ENCODE assay signal across 24 mouse cellular contexts in the genomic region with DNA sequence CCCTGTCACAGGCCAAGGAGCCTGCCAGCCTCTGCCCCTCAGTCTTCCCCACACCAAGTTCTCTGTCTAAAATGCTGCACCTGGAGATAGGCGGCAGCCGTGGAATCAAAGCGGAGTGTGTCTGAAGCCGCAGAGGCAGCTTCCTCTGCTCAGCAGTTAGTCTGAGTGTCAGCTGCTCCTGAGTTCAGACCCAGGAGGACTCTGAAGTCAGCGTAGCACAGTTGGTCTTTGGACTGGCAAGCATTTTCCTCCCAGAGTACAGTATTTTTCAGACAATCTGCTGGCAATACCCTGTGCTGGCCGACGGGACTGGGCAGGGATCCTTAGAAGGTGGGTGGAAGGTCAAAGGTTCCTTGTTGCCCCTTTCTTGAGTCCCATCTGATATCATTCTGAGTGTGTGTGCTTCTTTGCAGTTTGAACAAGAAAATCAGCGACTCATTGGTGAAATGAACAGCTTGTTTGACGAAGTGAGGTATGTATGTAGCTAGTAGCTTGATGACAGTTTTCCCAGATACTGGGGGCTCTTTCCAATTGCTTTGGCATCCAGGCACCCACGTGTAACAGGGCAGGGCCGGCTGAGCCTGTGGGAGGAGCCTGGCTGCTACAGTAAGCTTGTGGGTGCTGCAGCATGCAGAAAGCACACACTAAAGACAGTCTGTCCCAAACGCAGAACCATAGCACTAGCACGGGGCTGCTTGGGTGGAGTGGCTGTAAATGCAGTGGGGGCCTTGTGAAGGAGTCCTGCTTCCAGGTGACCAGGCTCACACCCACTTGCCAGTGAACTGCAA. TPM values are rescaled to one million over a fixed set of nuclear protein-coding genes. Genes with fewer than 3 reads are reported as not detected.
DNase-seq lines count a peak whose midpoint lies in the region; ATAC-seq and TF ChIP-seq lines count a peak whose summit lies in the region.
"Had no signal": no experiment of that assay in that cellular context is flagged by ENCODE, and none has a peak within 500 bp of the region (broad histone marks: within the 10 kb centered on the region; RNA-seq: fewer than 3 reads in every experiment).

No protein-coding gene starts in this region.

- H3K9ac ChIP-seq in forebrain, embryonic 16.5 days (replicated peaks; ENCODE audit: low read depth, low read length), result no peak overlapping the region
- no peak overlapping the region for H3K9ac ChIP-seq in forebrain, postnatal 0 days
- H3K9ac ChIP-seq: embryonic facial prominence, embryonic 15.5 days; hindbrain, embryonic 12.5 days; limb, embryonic 12.5 days; liver, embryonic 12.5 days; neural tube, embryonic 12.5 days had no signal

- 85% methylated on average over 13 of the region's 13 CpGs for WGBS in forebrain, embryonic 16.5 days
- 85% methylated on average over 13 of the region's 13 CpGs for WGBS in forebrain, postnatal 0 days

- no peak overlapping the region for H3K27ac ChIP-seq in forebrain, embryonic 16.5 days (ENCODE audit: low read length)
- no peak overlapping the region for H3K27ac ChIP-seq in forebrain, postnatal 0 days (ENCODE audit: low read depth, low read length)
- H3K27ac ChIP-seq: embryonic facial prominence, embryonic 15.5 days; heart, embryonic 10.5 days; hindbrain, embryonic 12.5 days; left cerebral cortex, adult 2 months; limb, embryonic 12.5 days; liver, embryonic 12.5 days; neural tube, embryonic 12.5 days had no signal

- peaks cover 2% of the 10 kb centered on the region for H3K36me3 ChIP-seq in forebrain, embryonic 16.5 days (ENCODE audit: control insufficient read depth, insufficient read depth)
- peaks cover 27% of the 10 kb centered on the region; the same call in 1 of the 2 replicates for H3K36me3 ChIP-seq in forebrain, postnatal 0 days (ENCODE audit: insufficient read depth)

- no peak overlapping the region for H3K4me2 ChIP-seq in forebrain, embryonic 16.5 days (ENCODE audit: low read length)
- H3K4me2 ChIP-seq in forebrain, postnatal 0 days (ENCODE audit: low read depth), result no peak overlapping the region
- H3K4me2 ChIP-seq: embryonic facial prominence, embryonic 15.5 days; hindbrain, embryonic 12.5 days; limb, embryonic 12.5 days; liver, embryonic 12.5 days; midbrain, embryonic 11.5 days; neural tube, embryonic 12.5 days had no signal

- peak; percentile 32; the same call in 1 of the 2 replicates for ATAC-seq in forebrain, embryonic 16.5 days
- no peak for ATAC-seq in forebrain, postnatal 0 days
- ATAC-seq: inflammation-experienced regulatory T-cells, adult 6 months; liver, embryonic 12.5 days had no signal

- H3K9me3 ChIP-seq in forebrain, embryonic 16.5 days (ENCODE audit: control insufficient read depth, low read length), result no peaks in the 10 kb centered on the region
- no peaks in the 10 kb centered on the region for H3K9me3 ChIP-seq in forebrain, postnatal 0 days (ENCODE audit: low read length)
- H3K9me3 ChIP-seq: embryonic facial prominence, embryonic 15.5 days; G1E; heart, embryonic 10.5 days; hindbrain, embryonic 12.5 days; limb, embryonic 12.5 days; liver, embryonic 12.5 days; neural tube, embryonic 12.5 days had no signal

- H3K27me3 ChIP-seq in forebrain, embryonic 16.5 days (replicated peaks; ENCODE audit: control insufficient read depth, insufficient read depth, low read length), result no peaks in the 10 kb centered on the region
- no peaks in the 10 kb centered on the region for H3K27me3 ChIP-seq in forebrain, postnatal 0 days (ENCODE audit: insufficient read depth, low read length)
- H3K27me3 ChIP-seq: embryonic facial prominence, embryonic 15.5 days; hindbrain, embryonic 12.5 days; limb, embryonic 12.5 days; liver, embryonic 12.5 days; neural tube, embryonic 12.5 days had no signal

- no peaks in the 10 kb centered on the region for H3K4me1 ChIP-seq in forebrain, embryonic 16.5 days (replicated peaks; ENCODE audit: control insufficient read depth, insufficient read depth, low read length)
- no peaks in the 10 kb centered on the region for H3K4me1 ChIP-seq in forebrain, postnatal 0 days (ENCODE audit: insufficient read depth)
- H3K4me1 ChIP-seq: embryonic facial prominence, embryonic 15.5 days; hindbrain, embryonic 12.5 days; limb, embryonic 12.5 days; liver, embryonic 12.5 days; neural tube, embryonic 12.5 days had no signal

- no peak for TF ChIP-seq CTCF in forebrain, postnatal 0 days (IDR thresholded peaks at IDR 0.05; ENCODE audit: low read depth)

- intact Hi-C loops in left cerebral cortex, postnatal 4 days (cut with DNase I), result no loop called here

- no peak for DNase-seq in forebrain, postnatal 0 days
- DNase-seq in layer of hippocampus, adult 18-20 months (ENCODE audit: low spot score in 2 of 2), result peak; percentile 45 to 78
- DNase-seq in layer of hippocampus, postnatal 10 days (ENCODE audit: low spot score in 2 of 2), result no peak
- DNase-seq in kidney, adult 9 months, result peak; percentile 75
- DNase-seq in layer of hippocampus, postnatal 14 days (ENCODE audit: low spot score in 2 of 2), result peak; percentile 40 to 65
- DNase-seq in left cerebral cortex, adult 9 months (ENCODE audit: low spot score in 2 of 2), result no peak
- DNase-seq in left cerebral cortex, postnatal 4 days, result no peak
- DNase-seq: adrenal gland, postnatal 25 days; cerebellum, adult 2 months; cerebellum, postnatal 36 days; heart, postnatal 10 days; lung, adult 2 months; right cerebral cortex, adult 18-20 months had no signal

- no peak overlapping the region for H3K4me3 ChIP-seq in forebrain, embryonic 16.5 days (replicated peaks; ENCODE audit: low read length)
- H3K4me3 ChIP-seq in forebrain, postnatal 0 days (ENCODE audit: low read depth, low read length), result no peak overlapping the region
- H3K4me3 ChIP-seq: embryonic facial prominence, embryonic 15.5 days; heart, embryonic 10.5 days; hindbrain, embryonic 12.5 days; left cerebral cortex, adult 2 months; limb, embryonic 12.5 days; liver, embryonic 12.5 days; neural tube, embryonic 12.5 days had no signal

RNA-seq across cellular contexts. Expression of gene Nsg1, which starts 33.0 kb away (rescaled TPM):
- polyA plus RNA-seq in forebrain, embryonic 16.5 days (2015; fragmentation: Nextera tagmentation; extraction: Ambion mirVana), result 1,360 and 1,459 TPM in 2 replicates
- total RNA-seq in forebrain, postnatal 0 days (2014; rRNA removed), result 1,532 and 1,817 TPM in 2 replicates
- 1,881 and 1,970 TPM in 2 replicates for polyA plus RNA-seq in forebrain, postnatal 0 days (2015; fragmentation: Nextera tagmentation; extraction: Ambion mirVana)
- total RNA-seq in layer of hippocampus, adult 18-20 months (2021), result 100 to 1,000 TPM; 425 to 451 TPM
- 100 to 1,000 TPM; 721 to 749 TPM for total RNA-seq in layer of hippocampus, postnatal 10 days (2021)
- total RNA-seq in layer of hippocampus, postnatal 14 days (2021), result 100 to 1,000 TPM; 561 to 567 TPM
- 1,000 to 10,000 TPM; 1,267 to 1,299 TPM for total RNA-seq in left cerebral cortex, postnatal 4 days (2021)
- polyA plus RNA-seq: G1E had no signal

Comparison
In these comparisons a context has a peak if more than half of its experiments do, and no peak if none do; other contexts are left out.
1. DNase-seq: peak in layer of hippocampus, adult 18-20 months (2 of 2), kidney, adult 9 months (single experiment) and layer of hippocampus, postnatal 14 days (2 of 2); none in forebrain, postnatal 0 days (single experiment), layer of hippocampus, postnatal 10 days (0 of 2), left cerebral cortex, adult 9 months (0 of 2) and left cerebral cortex, postnatal 4 days (single experiment).